Mouse (Mus musculus) NIH3T3 (cell line): ENCODE measurements around the gene Arl4a.

Experiments used
- DNase-seq: peaks from one replicate; pipeline ENCODE4 v3.0.0-alpha.2; 2012; ENCODE audit warnings: low read depth

Gene Arl4a

DNA sequence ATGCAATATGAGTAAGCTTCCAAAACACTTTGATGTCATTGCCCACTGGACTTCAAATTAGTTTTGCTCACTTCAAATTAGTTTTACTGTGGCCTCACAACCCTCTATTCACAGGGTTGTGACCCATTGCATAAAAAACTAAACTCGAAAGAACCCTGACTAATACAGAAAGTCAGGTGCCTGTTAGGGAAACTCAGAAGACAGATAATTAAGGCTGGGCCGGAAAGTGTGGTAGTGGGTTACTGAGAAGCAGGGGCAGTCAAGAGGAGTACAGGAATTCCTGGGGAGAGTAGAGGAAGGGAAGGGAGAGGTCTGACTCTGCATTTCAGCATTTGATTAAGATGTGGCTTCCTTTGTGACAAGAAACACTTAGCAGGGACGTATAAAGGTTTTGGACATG, 29.4 kb downstream of the Arl4a start:
- no peak for DNase-seq

GRCm38 (mm10) chr12:40004766-40005165, 33.1 kb downstream of the Arl4a start:
- no peak for DNase-seq

- no peak for DNase-seq
These were observed 39.0 kb downstream of the Arl4a start for GRCm38 (mm10) chr12:39998853-39999195.

DNA sequence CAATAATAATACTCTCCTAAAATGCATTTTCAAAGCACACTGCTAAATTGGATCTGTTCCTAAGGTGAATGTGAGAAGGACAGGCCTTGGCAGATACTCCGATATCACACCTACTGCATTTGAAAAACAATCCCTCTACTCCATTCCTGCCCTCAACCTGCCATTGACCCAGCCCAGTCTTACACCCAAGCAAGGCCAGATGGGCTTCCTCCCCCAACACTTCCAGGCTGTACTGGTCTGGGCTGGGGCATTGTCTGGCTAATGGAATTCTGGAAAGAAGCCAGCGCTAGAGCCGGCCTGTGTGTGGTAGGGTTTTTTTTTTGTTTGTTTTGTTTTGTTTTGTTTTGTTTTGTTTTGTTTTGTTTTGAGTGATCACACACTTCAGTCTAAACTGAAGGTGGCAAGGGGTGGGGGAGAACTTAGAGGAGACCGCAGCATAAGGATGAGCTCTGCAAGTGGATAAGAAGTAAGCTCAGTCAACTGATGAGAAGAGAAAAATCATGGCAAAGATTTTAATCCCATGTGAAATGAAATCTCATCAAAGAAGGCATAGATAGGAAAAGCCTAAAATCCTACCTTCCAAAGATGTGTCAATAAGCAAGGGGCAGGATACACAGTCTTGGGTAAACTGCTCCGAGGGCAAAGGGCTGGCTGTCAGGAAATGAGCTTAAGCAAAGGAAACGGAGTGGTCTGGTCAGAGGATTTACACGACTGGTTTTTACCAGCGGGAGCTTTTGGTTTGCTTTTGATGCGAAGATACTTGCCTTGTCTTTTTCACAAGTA, 39.6 kb downstream of the Arl4a start:
- DNase-seq, result no peak

DNA sequence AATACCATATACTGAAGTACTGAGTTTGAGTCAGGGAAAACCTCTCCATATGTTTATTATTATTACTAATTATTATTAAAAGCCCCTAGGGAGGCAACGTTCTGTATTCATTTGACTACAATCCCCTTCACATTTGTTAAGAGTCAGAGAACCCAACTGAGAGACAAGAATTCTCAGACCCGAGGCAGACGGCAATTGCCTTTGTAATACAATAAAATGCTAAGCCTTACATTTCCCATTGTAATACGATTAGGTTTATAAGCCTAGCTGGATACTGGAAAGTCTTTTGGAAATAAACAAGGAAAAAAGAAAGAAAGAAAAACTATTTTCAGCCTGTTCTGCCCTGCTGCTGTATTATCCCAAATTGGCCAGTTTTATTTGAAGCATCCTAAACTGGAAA, 40.2 kb downstream of the Arl4a start:
- no peak for DNase-seq

DNA sequence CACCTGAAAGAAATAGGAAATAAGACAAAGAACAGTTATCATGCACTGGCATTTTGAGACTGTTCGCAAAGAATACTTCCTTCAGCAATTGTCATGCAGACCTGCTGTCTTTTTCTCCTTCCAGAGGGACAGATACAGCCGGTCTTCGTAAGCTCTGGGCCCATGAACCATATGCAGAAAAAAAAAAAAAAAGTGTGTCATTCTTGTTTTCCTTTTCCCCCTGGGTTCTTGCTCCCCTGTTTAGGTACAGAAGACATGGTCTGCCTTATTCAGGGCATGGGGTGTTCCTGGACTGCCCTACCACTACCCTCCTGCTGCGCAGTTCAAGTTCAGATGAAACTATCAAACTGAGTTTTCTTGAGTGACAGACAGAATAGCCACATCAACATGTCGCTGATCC, 41.8 kb downstream of the Arl4a start:
- DNase-seq, result no peak

DNA sequence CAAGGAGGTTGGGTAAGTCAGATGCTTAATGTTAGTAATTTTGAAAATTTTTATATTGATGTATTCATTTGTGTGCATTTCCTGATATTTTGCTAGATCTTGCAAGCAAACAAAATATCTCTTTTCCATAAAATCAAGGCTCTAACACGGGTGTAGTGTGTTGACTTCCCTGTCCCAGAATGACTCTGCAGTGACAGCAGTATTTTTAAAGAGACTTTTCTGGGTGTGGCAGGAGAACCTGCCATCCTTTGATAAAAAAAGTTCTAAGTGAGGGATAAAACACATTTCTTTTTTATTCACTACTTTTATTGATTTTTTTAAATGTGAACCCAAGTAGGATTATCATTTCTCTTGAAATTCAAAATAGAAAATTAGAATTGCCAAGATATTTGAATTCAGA, 42.2 kb downstream of the Arl4a start:
- DNase-seq, result no peak

DNA sequence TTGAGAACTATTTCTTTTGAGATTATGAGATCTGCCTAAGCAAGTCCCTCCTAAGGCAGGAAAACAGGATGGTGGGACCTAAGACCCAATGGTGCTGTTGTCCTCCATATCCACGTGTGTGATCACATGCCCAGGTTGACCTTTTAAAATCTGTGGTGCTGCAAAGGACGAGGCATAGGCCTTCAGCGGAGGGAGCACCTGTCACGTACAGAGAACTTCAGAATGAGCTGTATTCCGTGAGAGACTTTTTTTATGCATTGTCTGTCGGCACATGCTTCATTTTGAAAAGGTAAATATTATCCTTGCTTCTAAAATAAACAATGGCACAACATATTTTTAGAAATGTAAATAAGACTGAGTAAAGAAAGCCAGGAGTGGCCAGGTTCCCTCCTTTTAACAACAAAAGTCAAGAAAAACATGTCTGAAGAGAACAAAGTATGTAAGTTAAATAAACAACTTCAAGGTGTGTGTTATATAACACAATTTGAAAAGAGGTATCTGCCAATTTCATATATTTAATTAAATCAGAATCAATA, 45.0 kb downstream of the Arl4a start:
- no peak for DNase-seq

DNA sequence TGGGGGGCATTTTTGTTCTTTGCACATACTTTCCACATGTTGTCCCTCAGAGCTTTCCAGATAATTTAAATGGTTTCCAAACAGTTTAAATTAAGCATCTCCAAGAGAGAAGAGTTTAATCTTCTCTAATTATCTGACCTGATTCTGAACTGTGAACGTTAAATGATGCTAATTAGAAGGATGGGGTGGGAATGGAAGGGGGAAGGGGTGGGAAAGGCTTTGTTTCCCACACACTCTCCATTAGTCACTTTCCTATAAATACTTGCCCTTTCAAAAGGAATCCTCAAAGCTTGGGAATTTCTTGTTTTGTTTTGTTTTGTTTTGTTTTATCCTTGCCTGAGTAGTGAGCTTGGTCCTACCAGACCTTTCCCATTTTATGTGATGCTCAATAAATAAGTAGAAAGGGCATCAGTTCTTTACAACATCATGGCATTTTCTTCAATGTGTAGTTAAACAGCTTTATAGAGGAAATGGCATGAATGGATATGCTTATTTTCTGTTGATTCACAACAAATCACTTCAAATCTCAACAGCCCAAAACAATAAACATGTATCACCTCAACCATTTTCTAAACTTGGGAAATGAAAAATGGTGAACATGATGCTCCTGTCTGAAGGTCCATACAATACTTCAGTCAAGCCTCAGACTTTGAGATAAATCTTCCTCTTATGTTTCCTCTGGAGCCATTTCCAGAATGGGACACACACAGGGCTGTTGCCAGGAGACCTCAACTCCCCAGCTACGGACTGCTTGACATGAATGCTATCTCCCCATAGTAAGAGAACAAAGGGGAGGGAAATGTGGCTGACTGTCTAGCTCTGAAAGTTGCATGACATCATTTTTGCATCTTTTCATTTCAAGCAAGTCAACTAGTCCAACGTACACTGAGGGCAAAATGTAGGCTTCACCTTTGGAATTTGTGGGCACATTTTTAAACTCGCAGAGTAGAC, 46.7 kb downstream of the Arl4a start:
- DNase-seq, result no peak

- DNase-seq, result no peak
These were observed 48.7 kb downstream of the Arl4a start for GRCm38 (mm10) chr12:39989136-39989535.

DNA sequence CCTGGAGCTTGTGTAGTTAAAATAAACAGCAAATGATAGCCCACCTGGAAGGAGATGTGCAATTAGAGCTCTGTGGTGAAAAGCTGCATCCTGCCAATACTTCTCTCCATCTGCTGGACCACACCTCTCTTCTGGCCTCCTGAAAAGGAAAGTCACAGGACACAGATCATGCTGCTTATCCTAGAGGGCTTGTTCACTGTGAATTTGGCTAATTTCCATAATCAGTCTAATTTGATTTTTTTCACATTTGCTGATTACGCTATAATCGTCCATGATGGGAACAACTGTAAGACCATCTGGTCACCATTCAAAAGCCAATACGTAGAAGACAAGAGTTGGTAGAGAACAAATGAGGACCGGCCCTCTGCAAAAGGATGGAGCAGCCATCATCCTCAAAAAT, 50.6 kb downstream of the Arl4a start:
- no peak for DNase-seq

GRCm38 (mm10) chr12:39985639-39986038, 52.2 kb downstream of the Arl4a start:
- DNase-seq, result no peak

DNA sequence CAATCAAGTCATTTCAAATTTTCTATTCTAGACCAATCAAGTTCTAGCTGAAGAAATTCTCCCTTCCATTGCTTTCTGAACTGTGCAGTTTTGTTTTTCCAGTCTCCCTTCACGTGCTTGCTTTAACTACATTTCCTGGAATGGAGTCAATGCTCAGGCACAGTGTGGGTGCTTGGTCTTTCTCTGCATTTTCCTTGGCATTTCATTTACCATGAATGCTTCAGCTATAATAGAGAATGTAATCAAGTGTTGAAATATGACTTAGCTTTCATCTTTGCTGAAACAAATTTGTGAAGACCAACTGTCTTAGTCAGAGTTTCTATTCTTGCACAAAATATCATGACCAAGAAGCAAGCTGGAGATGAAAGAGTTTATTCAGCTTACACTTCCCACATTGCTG, 58.0 kb downstream of the Arl4a start:
- no peak for DNase-seq

DNA sequence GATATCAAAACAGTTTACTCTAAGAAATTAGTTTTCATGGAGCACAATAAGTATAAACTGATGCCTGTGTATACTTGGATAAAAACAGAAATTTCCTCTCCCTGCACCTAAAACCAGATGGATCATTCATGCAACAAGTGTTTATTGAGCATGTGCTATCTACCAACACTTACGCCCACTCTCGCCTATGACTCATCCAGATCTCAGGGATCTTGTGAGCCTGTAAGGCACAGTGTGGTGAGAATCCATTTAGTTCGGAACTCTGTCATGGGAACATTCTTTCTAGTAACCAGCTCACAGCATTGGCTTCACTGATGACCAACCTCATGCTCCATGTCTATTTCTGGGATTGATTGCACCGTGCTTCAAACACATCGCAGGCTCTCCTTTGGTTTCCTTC, 58.8 kb downstream of the Arl4a start:
- DNase-seq, result no peak

DNA sequence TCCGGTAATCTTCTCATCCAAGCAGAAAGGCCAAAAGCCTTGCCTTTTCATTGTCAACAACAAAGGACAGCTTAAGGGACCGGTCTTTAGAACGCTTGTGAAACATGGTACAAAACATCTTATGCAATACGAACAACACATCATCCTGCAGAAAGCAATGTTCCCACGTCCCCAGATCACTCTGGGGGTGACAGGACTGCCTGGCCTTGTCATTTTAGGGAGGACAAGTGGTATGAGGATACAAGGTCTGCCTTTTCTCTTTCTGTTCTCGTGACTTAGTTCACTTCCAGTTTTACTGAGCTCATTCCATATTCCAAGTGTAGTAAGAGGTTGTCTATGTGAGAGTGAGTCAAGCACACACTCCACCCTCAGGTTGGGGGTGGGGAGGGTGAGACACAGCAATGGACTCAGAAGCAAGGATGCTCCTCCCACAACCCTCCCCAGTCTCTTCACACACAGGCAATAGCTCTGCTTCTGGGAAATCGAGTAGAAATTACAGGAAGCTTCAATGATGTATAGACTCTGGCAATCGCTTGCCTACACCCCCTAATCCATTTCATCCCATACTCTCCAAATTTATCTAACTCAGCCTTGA, 59.7 kb downstream of the Arl4a start:
- DNase-seq, result peak; percentile 41

DNA sequence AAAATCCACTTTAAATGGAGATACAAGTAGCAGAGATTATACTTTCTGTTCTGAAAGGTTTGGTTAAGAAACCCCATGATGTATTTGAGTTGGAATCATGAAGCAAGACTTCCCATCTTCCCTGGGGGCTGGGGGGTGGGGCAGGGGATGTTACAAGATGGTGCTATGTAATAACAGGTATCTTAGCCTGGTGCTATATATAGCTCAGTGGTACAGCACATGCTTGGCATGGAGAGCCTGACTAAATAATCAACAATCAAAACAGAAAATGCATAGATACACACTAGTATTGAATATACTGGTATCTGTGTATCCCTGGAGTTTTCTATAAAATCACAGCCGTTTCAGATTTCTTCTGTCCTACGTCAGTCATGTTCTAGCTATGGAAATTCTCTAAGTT, 61.4 kb downstream of the Arl4a start:
- no peak for DNase-seq

DNA sequence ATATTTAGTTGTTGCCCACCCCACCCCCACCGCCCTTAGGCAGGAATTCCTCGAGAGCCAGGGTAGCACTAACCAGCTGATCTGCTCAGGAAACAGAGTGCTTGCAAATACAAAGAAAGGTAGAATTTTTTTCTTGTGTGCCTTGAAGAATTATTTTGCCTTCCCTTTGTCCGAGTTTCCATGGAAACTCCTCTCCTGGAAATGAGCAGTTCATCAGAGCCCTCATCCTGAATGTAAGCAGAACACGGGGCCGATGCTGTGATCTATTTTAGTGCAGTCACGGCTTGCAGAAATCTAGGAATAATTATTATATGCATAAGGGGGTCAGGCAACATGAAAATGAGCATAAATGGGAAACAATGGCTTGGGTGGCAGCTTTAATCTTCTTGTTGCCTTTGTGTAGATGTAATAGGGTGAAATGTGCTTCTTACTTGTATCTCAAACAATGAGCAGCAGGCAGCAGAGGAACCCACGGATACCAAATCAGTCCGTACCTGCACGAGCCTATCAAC, 61.9 kb downstream of the Arl4a start:
- no peak for DNase-seq

GRCm38 (mm10) chr12:39974977-39975583, 62.7 kb downstream of the Arl4a start:
- no peak for DNase-seq

- no peak for DNase-seq
These were observed 63.6 kb downstream of the Arl4a start for GRCm38 (mm10) chr12:39974273-39974672.

DNA sequence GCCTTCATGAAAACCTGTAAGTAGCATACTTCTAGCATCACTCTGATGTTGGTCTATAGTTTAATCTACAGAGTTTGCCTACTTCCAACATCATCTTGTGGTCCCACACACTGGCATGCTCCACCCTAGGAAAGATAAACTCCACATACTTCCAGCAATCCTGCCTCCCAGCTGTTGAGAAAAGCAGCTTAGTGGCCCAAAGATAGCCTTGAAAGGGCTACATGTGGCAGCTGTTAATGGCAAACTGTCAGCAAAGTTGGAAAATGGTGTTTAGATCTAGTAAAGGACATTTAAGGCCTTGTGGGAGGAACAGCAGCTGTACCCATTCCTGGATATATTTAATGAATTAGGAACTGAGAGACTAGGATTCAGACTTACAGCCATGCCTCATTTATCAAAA, 68.3 kb downstream of the Arl4a start:
- no peak for DNase-seq

DNA sequence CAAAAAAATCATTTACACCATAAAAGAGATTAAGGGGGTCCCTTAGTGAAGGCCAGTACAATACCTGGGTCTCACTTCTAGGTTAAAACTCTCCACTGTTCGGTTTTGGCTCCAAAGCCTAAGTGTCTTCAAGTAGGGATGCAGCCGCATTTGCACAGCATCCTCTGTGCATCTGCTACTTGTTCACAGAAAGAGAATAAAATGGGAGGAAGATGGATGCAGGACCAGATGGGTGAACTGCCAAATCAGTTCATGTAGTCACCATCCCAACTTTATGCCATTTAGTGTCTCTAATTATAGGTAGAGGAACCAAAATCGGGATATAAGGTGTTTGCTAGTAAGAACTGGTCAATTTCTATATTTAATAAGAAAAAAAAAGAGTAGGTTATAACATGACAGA, 69.7 kb downstream of the Arl4a start:
- no peak for DNase-seq

DNA sequence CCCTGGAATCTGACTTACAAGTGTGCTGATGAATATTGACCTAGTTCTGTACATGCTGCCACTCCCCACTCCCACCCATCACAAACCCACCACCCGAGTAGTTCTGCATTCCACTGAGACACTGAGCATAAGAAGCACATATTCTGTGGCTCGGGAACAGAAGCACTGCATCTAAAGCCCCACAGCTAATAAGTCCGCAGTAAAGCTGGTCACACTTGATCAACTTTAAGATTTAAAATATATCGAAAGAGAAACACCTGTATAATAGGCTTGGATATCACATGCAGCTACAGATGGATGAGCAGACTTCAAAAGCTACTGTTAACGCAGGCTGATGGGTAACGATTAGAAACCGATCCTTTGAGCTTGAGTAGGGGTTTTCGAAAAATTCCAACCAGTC, 78.7 kb downstream of the Arl4a start:
- DNase-seq, result no peak
